Mouse (Mus musculus): ENCODE data around the gene Dstn. TPM values are rescaled to one million over a fixed set of nuclear protein-coding genes. Genes with fewer than 3 reads are reported as not detected.

Gene Dstn
- total RNA-seq, 1 experiment from 2014 or later = 133 TPM

GRCm38 (mm10) chr2:143980781-143981398, 65.8 kb downstream of the Dstn start:
- ATAC-seq (replicated peaks in 1 of 2; ENCODE audit: insufficient read depth in 1 of 2, low FRiP score in 2 of 2, low TSS enrichment in 1 of 2, low read depth in 1 of 2, poor library complexity in 2 of 2, severe bottlenecking in 2 of 2) = peak; percentile 63 to 66; a peak in 2 of 4 replicates

- no peak for ATAC-seq (replicated peaks in 1 of 2; ENCODE audit: insufficient read depth in 1 of 2, low FRiP score in 2 of 2, low TSS enrichment in 1 of 2, low read depth in 1 of 2, poor library complexity in 2 of 2, severe bottlenecking in 2 of 2)
Observed at GRCm38 (mm10) chr2:143982152-143982551, 67.0 kb downstream of the Dstn start.

- ATAC-seq (replicated peaks in 1 of 2; ENCODE audit: insufficient read depth in 1 of 2, low FRiP score in 2 of 2, low TSS enrichment in 1 of 2, low read depth in 1 of 2, poor library complexity in 2 of 2, severe bottlenecking in 2 of 2) = no peak
Observed at GRCm38 (mm10) chr2:143982901-143983300, 67.8 kb downstream of the Dstn start.

- ATAC-seq (replicated peaks in 1 of 2; ENCODE audit: insufficient read depth in 1 of 2, low FRiP score in 2 of 2, low TSS enrichment in 1 of 2, low read depth in 1 of 2, poor library complexity in 2 of 2, severe bottlenecking in 2 of 2) = peak; percentile 65 to 72
Observed at GRCm38 (mm10) chr2:143983482-143983881, 68.4 kb downstream of the Dstn start.

- ATAC-seq (replicated peaks in 1 of 2; ENCODE audit: insufficient read depth in 1 of 2, low FRiP score in 2 of 2, low TSS enrichment in 1 of 2, low read depth in 1 of 2, poor library complexity in 2 of 2, severe bottlenecking in 2 of 2) = no peak
Observed at GRCm38 (mm10) chr2:143987485-143987884, 72.4 kb downstream of the Dstn start.

- ATAC-seq (replicated peaks in 1 of 2; ENCODE audit: insufficient read depth in 1 of 2, low FRiP score in 2 of 2, low TSS enrichment in 1 of 2, low read depth in 1 of 2, poor library complexity in 2 of 2, severe bottlenecking in 2 of 2) = no peak
Observed at GRCm38 (mm10) chr2:143988016-143988415, 72.9 kb downstream of the Dstn start.

- peak in 1 of 2 experiments; percentile 9; a peak in 1 of 4 replicates for ATAC-seq (replicated peaks in 1 of 2; ENCODE audit: insufficient read depth in 1 of 2, low FRiP score in 2 of 2, low TSS enrichment in 1 of 2, low read depth in 1 of 2, poor library complexity in 2 of 2, severe bottlenecking in 2 of 2)
Observed at GRCm38 (mm10) chr2:143990997-143991396, 75.9 kb downstream of the Dstn start.

- ATAC-seq (replicated peaks in 1 of 2; ENCODE audit: insufficient read depth in 1 of 2, low FRiP score in 2 of 2, low TSS enrichment in 1 of 2, low read depth in 1 of 2, poor library complexity in 2 of 2, severe bottlenecking in 2 of 2) = no peak
Observed at GRCm38 (mm10) chr2:143991964-143992672, 77.0 kb downstream of the Dstn start.

Other genes starting within 250 kb of the Dstn start
- gene Bfsp1, start 52.1 kb upstream of the Dstn start, total RNA-seq (2017) = 0.75 TPM in 1 of 2 replicates, not detected in the other
- 131 and 169 TPM in 2 replicates for gene Rrbp1, start 95.9 kb downstream of the Dstn start, total RNA-seq (2017)
- not detected in 2 replicates for gene Banf2, start 117.7 kb downstream of the Dstn start, total RNA-seq (2017)

Measured in hematopoietic stem cell, adult 5-6 weeks (primary cell).